Mouse (Mus musculus) liver, embryonic 14.5 days (tissue): ENCODE measurements around the gene Hand1.

Source experiments
- CTCF ChIP-seq: IDR thresholded peaks from 2 replicates; pipeline ENCODE4 v1.5.1; 2016; ENCODE audit warnings: antibody characterized with exemption, low read depth, control low read depth
- EP300 ChIP-seq: IDR thresholded peaks from 2 replicates; pipeline ENCODE4 v1.6.1; 2016; ENCODE audit warnings: antibody characterized with exemption, low read depth

GRCm38 (mm10) chr11:57835931-57836330, 3.3 kb upstream of the Hand1 start:
- TF ChIP-seq CTCF (no peak), EP300 (no peak)
